Mouse (Mus musculus): Measurements from ENCODE around the gene Snrpb.

The Snrpb gene

GRCm38 (mm10) chr2:130143011-130143410 is 36.2 kb downstream of the Snrpb start:
- in situ Hi-C loops (cut with MboI, MseI): no loop called here

GRCm38 (mm10) chr2:130129687-130130086 is 49.5 kb downstream of the Snrpb start:
- in situ Hi-C loops (cut with MboI, MseI): no loop called here

GRCm38 (mm10) chr2:130126073-130126472 is 53.1 kb downstream of the Snrpb start:
- in situ Hi-C loops (cut with MboI, MseI): no loop called here

DNA sequence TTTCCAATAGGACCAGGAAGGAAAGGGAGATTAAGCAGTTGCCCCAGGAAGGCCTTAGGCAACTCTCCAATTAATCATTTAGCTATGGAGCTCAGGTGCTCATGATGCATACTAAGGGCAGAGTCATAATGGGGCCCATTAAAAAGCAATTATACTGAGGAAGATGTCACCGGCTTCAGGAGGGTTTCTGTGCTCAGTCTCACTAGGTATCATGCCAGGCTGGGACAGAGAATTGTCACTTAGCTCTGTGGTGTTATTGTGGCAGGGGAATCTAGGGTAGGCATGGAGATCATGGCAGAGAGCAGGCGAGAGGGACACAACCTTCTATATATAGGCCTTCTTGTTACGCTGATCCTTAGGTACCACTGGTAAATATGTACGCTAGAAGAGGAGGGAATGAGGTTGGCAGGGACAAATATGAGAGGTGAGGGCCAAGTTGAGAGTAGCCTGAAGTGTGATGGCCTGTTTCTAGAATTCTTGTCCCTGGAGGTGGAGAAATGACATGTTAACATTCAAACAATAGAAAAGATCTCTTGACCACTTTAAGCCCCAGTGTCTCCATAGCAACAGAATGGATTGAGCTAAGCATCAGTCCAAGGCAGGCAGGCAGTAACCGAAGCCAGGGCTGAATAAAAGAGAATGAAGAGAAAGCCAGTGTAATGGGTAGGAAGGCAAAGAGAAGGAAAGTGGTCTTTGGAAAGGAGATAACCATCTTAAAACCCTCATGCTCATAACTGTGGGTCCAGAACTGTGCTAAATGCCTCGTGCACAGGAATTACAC is 53.7 kb downstream of the Snrpb start:
- in situ Hi-C loops (cut with MboI, MseI): no loop called here

Measured in T-helper 2 cell (primary cell).